Mouse (Mus musculus): ENCODE results near the gene Zic2. TPM values are rescaled to one million over a fixed set of nuclear protein-coding genes. Genes with fewer than 3 reads are reported as not detected.

Gene Zic2
- polyA plus RNA-seq, 1 experiment from 2014 or later = 0.60 TPM

- H3K9ac ChIP-seq = no peak overlapping the region
- WGBS = 19% methylated on average over 2 of the region's 2 CpGs
- H3K4me1 ChIP-seq = peaks cover 22% of the 10 kb centered on the region
- no peak overlapping the region for H3K27ac ChIP-seq
- no peak overlapping the region for H3K4me3 ChIP-seq
- H3K36me3 ChIP-seq = no peaks in the 10 kb centered on the region
- ATAC-seq (ENCODE audit: insufficient number of reproducible peaks, low FRiP score, low TSS enrichment, low read depth) = no peak
- no peak overlapping the region for H3K4me2 ChIP-seq
- no peaks in the 10 kb centered on the region for H3K9me3 ChIP-seq
- peaks cover 87% of the 10 kb centered on the region for H3K27me3 ChIP-seq
These were observed 5.1 kb downstream of the Zic2 start for GRCm38 (mm10) chr14:122480355-122480754.

- 12% methylated on average over 15 of the region's 15 CpGs for WGBS
- Histone ChIP-seq H3K9ac (no peak overlapping the region), H3K9me3 (no peaks in the 10 kb centered on the region), H3K36me3 (no peaks in the 10 kb centered on the region), H3K27me3 (peaks cover 87% of the 10 kb centered on the region), H3K4me2 (no peak overlapping the region), H3K4me3 (no peak overlapping the region), H3K27ac (no peak overlapping the region), H3K4me1 (peaks cover 17% of the 10 kb centered on the region)
- ATAC-seq (ENCODE audit: insufficient number of reproducible peaks, low FRiP score, low TSS enrichment, low read depth) = no peak
These were observed 5.9 kb downstream of the Zic2 start for GRCm38 (mm10) chr14:122481181-122481580.

- Histone ChIP-seq H3K4me2 (no peak overlapping the region), H3K27ac (no peak overlapping the region), H3K9me3 (no peaks in the 10 kb centered on the region), H3K36me3 (no peaks in the 10 kb centered on the region), H3K9ac (no peak overlapping the region), H3K27me3 (peaks cover 88% of the 10 kb centered on the region), H3K4me1 (peaks cover 12% of the 10 kb centered on the region), H3K4me3 (no peak overlapping the region)
- 12% methylated on average over 38 of the region's 38 CpGs for WGBS
- no peak for ATAC-seq (ENCODE audit: insufficient number of reproducible peaks, low FRiP score, low TSS enrichment, low read depth)
These were observed 7.1 kb downstream of the Zic2 start for GRCm38 (mm10) chr14:122482081-122483023.

GRCm38 (mm10) chr14:122483024-122483385, 7.8 kb downstream of the Zic2 start:
- peaks cover 86% of the 10 kb centered on the region for H3K27me3 ChIP-seq
- H3K4me3 ChIP-seq = no peak overlapping the region
- no peaks in the 10 kb centered on the region for H3K36me3 ChIP-seq
- no peak overlapping the region for H3K27ac ChIP-seq
- no peaks in the 10 kb centered on the region for H3K9me3 ChIP-seq
- no peak for ATAC-seq (ENCODE audit: insufficient number of reproducible peaks, low FRiP score, low TSS enrichment, low read depth)
- H3K4me2 ChIP-seq = no peak overlapping the region
- no peak overlapping the region for H3K9ac ChIP-seq
- WGBS = 23% methylated on average over 5 of the region's 5 CpGs
- peaks cover 12% of the 10 kb centered on the region for H3K4me1 ChIP-seq

- H3K4me3 ChIP-seq = no peak overlapping the region
- no peak overlapping the region for H3K4me2 ChIP-seq
- no peaks in the 10 kb centered on the region for H3K9me3 ChIP-seq
- no peak for ATAC-seq (ENCODE audit: insufficient number of reproducible peaks, low FRiP score, low TSS enrichment, low read depth)
- peaks cover 79% of the 10 kb centered on the region for H3K27me3 ChIP-seq
- H3K36me3 ChIP-seq = no peaks in the 10 kb centered on the region
- no peak overlapping the region for H3K27ac ChIP-seq
- no peak overlapping the region for H3K9ac ChIP-seq
- 19% methylated on average over 18 of the region's 18 CpGs for WGBS
- H3K4me1 ChIP-seq = peaks cover 9% of the 10 kb centered on the region
These were observed 8.6 kb downstream of the Zic2 start for GRCm38 (mm10) chr14:122483556-122484421.

- ATAC-seq (ENCODE audit: insufficient number of reproducible peaks, low FRiP score, low TSS enrichment, low read depth) = no peak
- Histone ChIP-seq H3K27me3 (peaks cover 79% of the 10 kb centered on the region), H3K36me3 (no peaks in the 10 kb centered on the region), H3K4me2 (no peak overlapping the region), H3K4me3 (no peak overlapping the region), H3K4me1 (peaks cover 6% of the 10 kb centered on the region), H3K27ac (no peak overlapping the region), H3K9me3 (no peaks in the 10 kb centered on the region), H3K9ac (no peak overlapping the region)
- WGBS = 23% methylated on average over 4 of the region's 4 CpGs
These were observed 9.2 kb downstream of the Zic2 start for GRCm38 (mm10) chr14:122484458-122484843.

- no peak overlapping the region for H3K27ac ChIP-seq
- H3K27me3 ChIP-seq = peaks cover 81% of the 10 kb centered on the region
- 5% methylated on average over 24 of the region's 24 CpGs for WGBS
- H3K9me3 ChIP-seq = no peaks in the 10 kb centered on the region
- H3K4me2 ChIP-seq = 0 out of 2 replicates have a peak overlapping the region, but pooled peaks have one; percentile 7
- H3K36me3 ChIP-seq = no peaks in the 10 kb centered on the region
- no peak overlapping the region for H3K4me3 ChIP-seq
- ATAC-seq (ENCODE audit: insufficient number of reproducible peaks, low FRiP score, low TSS enrichment, low read depth) = no peak
- H3K4me1 ChIP-seq = peaks cover 6% of the 10 kb centered on the region
- no peak overlapping the region for H3K9ac ChIP-seq
These were observed 9.8 kb downstream of the Zic2 start for GRCm38 (mm10) chr14:122484844-122485551.

GRCm38 (mm10) chr14:122485635-122486181, 10.5 kb downstream of the Zic2 start:
- no peak for ATAC-seq (ENCODE audit: insufficient number of reproducible peaks, low FRiP score, low TSS enrichment, low read depth)
- 5% methylated on average over 12 of the region's 12 CpGs for WGBS
- no peak overlapping the region for H3K9ac ChIP-seq
- no peak overlapping the region for H3K4me2 ChIP-seq
- peaks cover 11% of the 10 kb centered on the region for H3K4me1 ChIP-seq
- H3K27ac ChIP-seq = no peak overlapping the region
- no peak overlapping the region for H3K4me3 ChIP-seq
- no peaks in the 10 kb centered on the region for H3K36me3 ChIP-seq
- H3K9me3 ChIP-seq = no peaks in the 10 kb centered on the region
- peaks cover 79% of the 10 kb centered on the region for H3K27me3 ChIP-seq

GRCm38 (mm10) chr14:122486611-122487010, 11.4 kb downstream of the Zic2 start:
- Histone ChIP-seq H3K4me2 (no peak overlapping the region), H3K4me1 (peaks cover 13% of the 10 kb centered on the region), H3K9ac (no peak overlapping the region), H3K27me3 (peaks cover 80% of the 10 kb centered on the region), H3K36me3 (no peaks in the 10 kb centered on the region), H3K27ac (no peak overlapping the region), H3K4me3 (no peak overlapping the region), H3K9me3 (no peaks in the 10 kb centered on the region)
- 15% methylated on average over 1 of the region's 1 CpGs for WGBS
- no peak for ATAC-seq (ENCODE audit: insufficient number of reproducible peaks, low FRiP score, low TSS enrichment, low read depth)

GRCm38 (mm10) chr14:122487366-122487765, 12.1 kb downstream of the Zic2 start:
- 13% methylated on average over 5 of the region's 5 CpGs for WGBS

GRCm38 (mm10) chr14:122489041-122489440, 13.8 kb downstream of the Zic2 start:
- no peak for ATAC-seq (ENCODE audit: insufficient number of reproducible peaks, low FRiP score, low TSS enrichment, low read depth)
- Histone ChIP-seq H3K4me2 (no peak overlapping the region), H3K36me3 (no peaks in the 10 kb centered on the region), H3K4me1 (peaks cover 13% of the 10 kb centered on the region), H3K27me3 (peaks cover 68% of the 10 kb centered on the region), H3K9me3 (no peaks in the 10 kb centered on the region), H3K4me3 (no peak overlapping the region), H3K9ac (no peak overlapping the region), H3K27ac (no peak overlapping the region)
- 6% methylated on average over 5 of the region's 5 CpGs for whole genome bisulfite sequencing

More at GRCm38 (mm10) chr14:122487366-122487765, 12.1 kb downstream of the Zic2 start:
- no peak overlapping the region for H3K4me2 ChIP-seq
- H3K4me1 ChIP-seq = peaks cover 13% of the 10 kb centered on the region
- no peak for ATAC-seq (ENCODE audit: insufficient number of reproducible peaks, low FRiP score, low TSS enrichment, low read depth)
- peaks cover 75% of the 10 kb centered on the region for H3K27me3 ChIP-seq
- H3K4me3 ChIP-seq = no peak overlapping the region
- H3K9ac ChIP-seq = no peak overlapping the region
- no peaks in the 10 kb centered on the region for H3K9me3 ChIP-seq
- no peak overlapping the region for H3K27ac ChIP-seq
- H3K36me3 ChIP-seq = no peaks in the 10 kb centered on the region

All from limb, embryonic 15.5 days (tissue).